Mouse (Mus musculus) right cerebral cortex, adult 18-20 months (tissue): ENCODE results near the gene Mrtfa.

Source experiments
- DNase-seq: peaks from one replicate; pipeline ENCODE4 v3.0.0; 2022; ENCODE audit warnings: mixed read lengths

Mrtfa gene

DNA sequence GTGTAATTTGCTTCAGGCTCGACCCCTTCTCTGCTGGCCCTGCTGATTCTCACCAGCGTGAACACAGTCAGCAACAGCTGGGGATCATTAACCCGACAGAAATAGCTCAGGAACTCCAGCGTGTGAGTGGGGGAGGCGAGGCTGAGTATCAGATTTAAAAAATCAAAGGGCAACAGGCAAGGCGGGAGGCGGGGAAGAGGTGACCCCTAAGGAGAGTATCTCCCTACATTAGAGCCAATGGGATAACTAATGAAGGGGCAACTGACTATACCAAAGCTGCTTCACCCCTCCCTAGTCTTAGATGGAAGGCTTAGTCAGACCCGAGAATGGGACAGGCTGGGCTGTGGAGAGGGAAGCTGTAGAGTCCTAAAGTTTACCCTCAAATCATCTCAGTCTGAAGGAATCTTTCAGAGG is 128.4 kb downstream of the Mrtfa start:
- no peak for DNase-seq

DNA sequence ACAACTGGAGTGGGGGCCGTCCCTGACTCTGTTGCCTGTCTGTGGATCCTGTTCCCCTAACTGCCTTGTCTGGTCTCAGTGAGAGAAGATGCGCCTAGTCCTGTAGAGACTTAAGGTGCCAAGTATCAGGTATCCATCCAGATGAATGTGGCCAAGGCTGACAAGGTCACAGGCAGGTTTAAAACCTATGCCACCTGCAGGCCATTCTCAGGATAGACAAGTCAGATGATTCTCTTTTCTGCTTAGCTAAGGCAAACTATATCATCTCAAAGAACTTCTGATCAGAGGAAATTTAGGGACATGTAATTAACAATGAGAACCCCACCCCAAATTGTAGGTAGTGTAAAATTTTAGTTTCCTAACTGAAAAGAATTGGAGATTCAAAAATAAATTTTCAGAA is 129.6 kb downstream of the Mrtfa start:
- DNase-seq, result no peak

- no peak for DNase-seq
Observed at GRCm38 (mm10) chr15:81057736-81058135, 132.8 kb downstream of the Mrtfa start.

DNA sequence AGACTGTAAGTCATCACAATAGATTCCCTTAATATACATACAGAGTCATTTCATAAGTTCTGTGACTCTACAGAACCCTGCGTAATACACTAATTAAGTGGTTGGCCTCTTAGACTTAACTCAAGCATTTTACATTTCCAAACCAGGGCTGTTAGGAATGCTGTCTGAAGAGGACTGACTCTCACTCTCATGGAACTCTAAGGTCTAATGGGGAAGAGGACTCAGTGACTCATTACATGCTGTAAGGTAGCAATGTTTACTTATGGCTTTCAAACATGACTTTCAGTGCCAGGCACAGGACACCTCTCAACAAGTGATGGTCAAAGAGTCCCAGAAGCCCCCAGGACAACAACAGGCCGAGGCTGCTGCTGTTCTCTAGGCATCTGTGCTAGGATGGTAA is 135.1 kb downstream of the Mrtfa start:
- no peak for DNase-seq

DNA sequence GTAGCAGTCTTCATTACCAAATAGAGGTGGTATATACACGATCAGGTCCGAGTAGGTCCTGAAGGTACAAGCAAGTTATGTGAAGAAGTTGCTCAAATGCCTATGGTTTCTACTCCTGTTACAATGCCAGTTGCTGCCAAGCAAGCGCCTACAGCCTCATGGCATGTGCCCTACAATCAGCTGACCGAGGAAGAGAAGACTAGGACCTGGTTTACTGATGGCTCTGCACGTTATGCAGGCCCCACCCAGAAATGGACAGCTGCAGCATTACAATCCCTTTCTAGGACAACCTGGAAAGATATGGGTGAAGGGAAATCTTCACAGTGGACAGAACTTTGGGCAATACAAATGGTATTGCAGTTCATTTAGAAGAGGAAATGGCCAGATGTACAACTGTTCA is 138.1 kb downstream of the Mrtfa start:
- DNase-seq, result no peak

- no peak for DNase-seq
Observed at GRCm38 (mm10) chr15:81050488-81050887, 140.1 kb downstream of the Mrtfa start.

DNA sequence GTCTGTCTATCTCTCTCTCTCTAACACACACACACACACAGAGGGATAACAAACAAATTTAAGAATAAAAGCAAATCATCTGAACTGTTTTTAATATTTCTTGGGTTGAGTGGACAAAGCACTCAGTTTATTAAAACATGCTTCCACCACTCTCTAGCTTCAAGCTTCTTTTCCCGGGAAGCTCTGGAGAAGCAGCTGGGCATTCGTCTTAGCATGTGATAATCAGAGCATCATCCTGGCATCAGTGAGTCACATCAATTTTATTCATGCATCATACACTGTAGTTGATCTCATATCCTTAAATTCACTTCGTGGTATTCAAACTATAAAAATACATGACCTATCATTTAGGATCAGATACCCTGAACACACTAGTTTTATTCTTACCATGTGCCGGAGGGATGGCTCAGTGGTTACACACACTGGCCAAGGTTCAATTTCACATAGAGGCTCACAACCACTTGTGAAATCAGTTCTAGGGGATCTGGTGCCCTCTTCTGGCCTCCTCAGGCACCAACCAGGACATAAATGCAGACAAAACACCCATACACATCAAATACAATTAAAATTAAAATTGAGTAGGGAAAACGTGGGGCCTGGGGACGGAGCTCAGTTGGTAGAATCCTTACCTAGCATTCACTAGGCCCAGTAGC is 141.0 kb downstream of the Mrtfa start:
- no peak for DNase-seq

- no peak for DNase-seq
Observed at GRCm38 (mm10) chr15:81047497-81047896, 143.1 kb downstream of the Mrtfa start.

GRCm38 (mm10) chr15:81046061-81046460 is 144.5 kb downstream of the Mrtfa start:
- no peak for DNase-seq

GRCm38 (mm10) chr15:81045336-81045735 is 145.2 kb downstream of the Mrtfa start:
- DNase-seq, result no peak

DNA sequence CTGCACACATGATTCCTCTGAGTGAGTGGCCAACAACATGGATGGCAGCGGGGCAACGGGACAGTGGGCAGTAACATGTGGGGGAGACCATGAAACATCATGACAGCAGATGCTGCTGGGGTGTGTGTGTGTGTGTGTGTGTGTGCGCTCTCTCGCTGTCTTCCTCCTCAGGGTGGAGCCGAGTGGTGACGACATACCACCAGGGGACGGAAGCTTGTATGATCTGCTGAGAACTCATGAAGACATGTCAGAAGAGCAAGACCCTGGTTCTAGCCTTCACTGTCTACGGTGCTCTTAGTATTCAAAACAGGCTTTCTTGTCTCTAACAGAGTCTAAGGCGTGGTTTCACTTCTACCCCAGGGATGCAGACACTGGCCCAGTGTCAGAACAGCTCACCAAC is 146.1 kb downstream of the Mrtfa start:
- no peak for DNase-seq

- no peak for DNase-seq
Observed at GRCm38 (mm10) chr15:81042276-81042931, 148.2 kb downstream of the Mrtfa start.

DNA sequence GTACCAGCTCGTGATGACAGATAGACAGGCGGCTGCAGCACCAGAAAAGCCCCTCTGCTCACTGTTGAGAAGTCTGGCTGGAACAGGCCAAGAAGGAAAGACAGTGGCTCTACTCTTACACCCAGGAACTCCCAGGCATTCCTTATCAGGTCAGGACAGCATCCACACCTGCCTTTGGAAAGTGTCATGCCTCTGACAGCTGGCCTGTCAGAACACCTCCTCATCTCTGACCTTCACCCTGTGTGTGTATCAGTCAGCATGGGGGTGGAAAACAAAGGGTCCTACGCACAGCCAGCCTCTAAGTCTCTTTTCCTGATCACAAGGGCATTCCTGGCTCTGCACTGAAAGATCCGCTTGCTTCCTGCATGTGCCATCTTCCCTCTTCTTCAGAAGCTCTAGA is 148.8 kb downstream of the Mrtfa start:
- no peak for DNase-seq

GRCm38 (mm10) chr15:81038419-81038818 is 152.1 kb downstream of the Mrtfa start:
- no peak for DNase-seq

DNA sequence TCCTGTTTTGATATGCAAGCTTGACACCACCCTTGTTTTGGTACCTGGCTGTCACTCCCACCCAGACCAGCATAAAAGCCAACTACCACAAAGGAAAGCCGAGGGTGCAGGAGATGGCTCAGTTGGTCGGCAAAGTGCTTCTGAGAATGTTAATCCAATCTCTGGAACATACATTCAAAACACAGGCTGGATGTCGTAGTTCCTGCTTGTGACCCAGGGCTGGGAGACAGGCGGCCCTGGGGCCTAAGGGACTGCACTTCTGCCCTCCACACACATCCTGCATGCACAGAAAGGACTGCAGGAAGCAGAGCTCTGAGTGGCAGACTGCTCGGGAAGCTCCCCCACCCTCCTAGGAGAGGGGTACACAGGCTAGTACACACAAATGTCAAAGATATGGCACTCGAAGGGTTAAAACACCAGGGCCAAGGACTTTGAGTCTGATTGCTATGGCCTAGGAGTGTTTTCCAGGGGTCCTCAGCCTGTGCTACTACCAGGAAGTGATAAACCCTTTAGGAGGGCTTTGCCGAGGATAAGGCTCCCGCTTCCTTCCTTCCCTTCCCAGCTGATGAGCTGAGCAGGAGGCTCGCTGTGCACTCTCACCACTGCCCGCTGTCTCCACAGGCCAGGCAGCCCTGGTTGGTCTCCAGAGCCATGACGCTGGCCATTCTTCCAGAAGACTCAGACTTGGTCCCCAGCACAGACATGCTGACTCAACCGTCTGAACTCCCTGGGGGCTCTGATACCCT is 155.0 kb downstream of the Mrtfa start:
- DNase-seq, result no peak

- DNase-seq, result no peak
Observed at GRCm38 (mm10) chr15:81034119-81034518, 156.4 kb downstream of the Mrtfa start.

- DNase-seq, result no peak
Observed at GRCm38 (mm10) chr15:81032941-81033629, 157.5 kb downstream of the Mrtfa start.

DNA sequence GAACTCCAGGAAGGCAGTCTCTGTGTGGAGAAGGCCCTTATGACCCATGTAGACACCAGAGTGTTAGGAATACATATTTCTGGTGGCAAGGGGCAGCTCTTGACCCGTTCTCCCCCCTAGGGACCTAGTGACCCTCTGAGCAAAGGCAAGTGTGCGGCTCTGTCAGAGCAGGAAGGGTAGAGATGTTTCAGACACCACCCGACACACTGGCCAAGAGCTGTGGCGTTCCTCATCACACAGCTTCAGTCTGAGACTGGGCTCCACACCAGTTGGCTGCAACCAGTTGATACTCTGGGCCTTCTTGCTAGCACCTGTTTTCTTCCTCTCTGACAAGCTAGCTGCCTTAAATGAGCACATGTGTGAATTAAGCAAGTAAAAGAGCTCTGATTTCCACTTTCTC is 158.9 kb downstream of the Mrtfa start:
- DNase-seq, result no peak

- no peak for DNase-seq
Observed at GRCm38 (mm10) chr15:81030891-81031425, 159.6 kb downstream of the Mrtfa start.

DNA sequence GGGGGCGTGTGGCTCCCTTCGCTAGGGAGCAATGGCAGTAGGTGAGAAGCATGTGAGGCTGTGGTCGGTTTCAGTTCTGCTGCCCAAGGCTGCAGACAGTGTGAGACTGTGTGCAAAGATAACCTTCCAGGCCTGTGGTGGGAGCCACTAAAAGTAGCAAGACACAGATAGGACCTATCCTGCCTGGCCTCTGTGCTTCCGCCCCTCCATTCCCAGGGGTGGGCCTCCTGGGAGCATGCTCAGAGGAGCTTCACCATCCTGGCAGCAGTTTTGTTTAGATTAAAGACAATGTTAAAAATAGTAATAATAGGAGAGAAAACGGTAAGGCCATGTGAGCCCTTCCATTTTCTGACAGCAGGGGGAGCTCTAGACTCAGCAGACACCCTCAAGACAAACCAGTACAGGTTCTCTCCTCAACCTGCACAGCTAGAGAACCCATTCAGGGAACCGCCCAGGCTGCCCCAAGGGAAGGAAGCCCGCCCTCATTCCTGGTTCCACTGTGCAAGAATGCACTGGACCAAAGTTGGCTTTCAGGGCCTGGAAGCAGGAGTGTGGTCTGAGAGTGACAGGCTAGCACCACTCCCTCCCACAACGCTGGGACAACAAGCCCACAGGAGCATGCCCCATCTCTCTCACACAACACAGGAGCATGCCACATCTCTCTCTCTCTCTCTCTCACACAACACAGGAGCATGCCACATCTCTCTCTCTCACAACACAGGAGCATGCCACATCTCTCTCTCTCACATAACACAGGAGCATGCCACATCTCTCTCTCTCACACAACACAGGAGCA is 163.0 kb downstream of the Mrtfa start:
- DNase-seq, result peak; percentile 80

- no peak for DNase-seq
Observed at GRCm38 (mm10) chr15:81026901-81027300, 163.7 kb downstream of the Mrtfa start.

GRCm38 (mm10) chr15:81023842-81024241 is 166.7 kb downstream of the Mrtfa start:
- DNase-seq, result no peak
